Mouse (Mus musculus) natural killer cell, adult 2 months (primary cell): ENCODE measurements around the gene Vmn2r9.
"Not testable (repeated sequence)": the region's sequence is repeated elsewhere in the genome, so short reads cannot be mapped to it uniquely, and the experiment has no call there.

Experiments used
- DNase-seq, 2 experiments: peaks; one replicate each; pipeline ENCODE4 v3.0.0; 2022; ENCODE audit warnings: low spot score in 2 of 2

Gene Vmn2r9

DNA sequence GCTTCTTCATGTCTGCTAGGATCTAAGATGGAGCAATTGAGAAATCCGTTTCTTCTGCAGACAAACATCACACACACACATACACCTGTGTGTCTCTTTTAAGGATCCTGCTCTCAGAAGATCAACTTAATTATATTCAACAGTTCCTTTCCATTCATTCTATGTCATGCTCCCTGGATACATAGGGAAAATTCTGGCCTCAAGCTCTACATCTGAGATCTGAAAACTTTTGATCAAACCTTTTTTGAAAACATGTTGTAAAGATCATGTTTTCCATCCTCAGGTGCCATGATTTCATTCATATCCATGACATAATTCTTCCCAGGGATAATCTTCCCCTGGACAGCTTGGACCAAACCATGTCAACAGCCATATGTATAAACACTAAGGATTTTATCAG, at the start of gene Vmn2r9:
Vmn2r9 (minus strand) TSS at position 101 of the 400 bp plus-strand sequence.
- DNase-seq, result not testable (repeated sequence)

DNA sequence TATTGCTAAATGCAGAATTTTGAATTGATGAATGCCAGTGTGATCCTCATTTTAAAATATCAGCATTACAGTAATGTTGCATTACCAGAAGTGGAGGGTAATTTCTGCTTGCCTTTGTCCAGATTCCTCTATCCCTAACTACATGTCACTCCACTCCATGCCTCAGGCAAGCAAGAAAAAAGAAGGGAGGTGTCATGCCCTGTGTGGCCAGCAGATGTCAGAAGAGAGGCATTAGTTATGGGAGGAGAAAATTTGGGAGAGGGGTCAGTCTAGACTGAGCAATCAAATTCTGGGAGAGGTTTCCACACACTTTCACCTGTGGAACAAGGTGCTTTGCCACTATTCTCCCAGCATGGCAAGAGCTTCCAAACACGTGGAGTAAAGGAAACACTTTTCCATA, 14.3 kb upstream of the Vmn2r9 start:
- not testable (repeated sequence) for DNase-seq

DNA sequence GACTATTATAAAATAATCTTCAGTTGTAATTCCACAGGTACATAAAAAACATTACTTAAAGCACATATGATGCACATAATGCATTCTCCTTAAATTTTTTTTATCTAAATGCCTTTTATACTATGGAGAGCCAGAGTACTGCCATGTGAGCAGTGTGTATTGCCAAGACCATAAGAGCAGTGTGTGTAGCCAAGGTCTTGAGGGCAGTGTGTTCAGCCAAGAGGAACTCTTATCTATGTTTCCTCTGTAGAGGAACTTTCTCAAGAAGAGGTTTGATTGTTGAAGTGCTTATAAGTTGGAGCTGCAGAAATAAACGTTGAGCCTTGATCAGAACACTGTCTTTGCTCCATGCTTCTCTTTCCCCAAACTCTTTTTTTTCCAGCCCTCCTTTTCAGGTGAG, 2.9 kb downstream of the Vmn2r9 start:
- DNase-seq, result no peak

DNA sequence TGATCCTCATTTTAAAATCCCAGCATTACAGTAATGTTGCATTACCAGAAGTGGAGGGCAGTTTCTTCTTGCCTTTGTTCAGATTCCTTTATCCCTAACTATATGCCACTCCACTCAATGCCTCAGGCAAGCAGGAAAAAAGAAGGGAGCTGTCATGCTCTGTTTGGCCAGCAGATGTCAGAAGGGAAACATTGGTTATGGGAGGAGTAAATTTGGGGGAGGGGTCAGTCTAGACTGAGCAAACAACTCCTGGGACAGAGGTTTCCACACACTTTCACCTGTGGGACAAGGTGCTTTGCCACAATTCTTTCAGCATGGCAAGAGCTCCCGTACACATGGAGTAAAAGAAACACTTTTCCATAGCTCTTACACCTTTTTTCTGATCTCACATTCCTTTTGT, 16.2 kb downstream of the Vmn2r9 start:
- DNase-seq, result no peak

DNA sequence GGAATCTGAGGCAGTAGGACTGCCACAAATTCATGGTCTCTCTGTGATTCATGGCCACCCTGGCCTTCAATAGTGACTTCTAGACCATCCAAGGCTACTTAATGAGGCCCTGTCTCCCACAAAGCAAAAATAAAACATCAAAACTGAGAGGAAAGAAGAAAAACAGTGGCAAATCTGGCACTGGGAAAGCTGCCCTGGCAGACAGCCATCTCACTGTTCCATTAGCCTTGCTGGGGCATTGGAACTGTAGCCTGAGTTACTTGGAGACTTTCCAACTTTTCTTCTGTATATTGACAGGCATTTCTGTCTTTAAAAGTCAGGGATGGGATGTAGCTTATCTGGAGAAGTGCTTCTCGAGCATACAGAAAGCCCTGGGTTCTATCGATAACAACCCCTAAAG, 29.1 kb downstream of the Vmn2r9 start:
- no peak for DNase-seq

DNA sequence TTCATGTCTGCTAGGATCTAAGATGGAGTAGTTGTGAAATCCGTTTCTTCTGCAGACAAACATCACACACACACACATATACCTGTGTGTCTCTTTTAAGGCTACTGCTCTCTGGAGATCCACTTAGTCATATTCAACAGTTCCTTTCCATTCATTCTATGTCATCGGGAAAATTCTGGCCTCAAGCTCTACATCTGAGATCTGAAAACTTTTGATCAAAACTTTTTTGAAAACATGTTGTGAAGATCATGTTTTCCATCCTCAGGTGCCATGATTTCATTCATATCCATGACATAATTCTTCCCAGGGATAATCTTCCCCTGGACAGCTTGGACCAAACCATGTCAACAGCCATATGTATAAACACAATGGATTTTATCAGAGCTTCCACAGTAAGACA, 43.7 kb downstream of the Vmn2r9 start, which contains the start of gene Vmn2r8:
Vmn2r8 (minus strand) TSS at position 101 of the 400 bp plus-strand sequence.
- not testable (repeated sequence) for DNase-seq

DNA sequence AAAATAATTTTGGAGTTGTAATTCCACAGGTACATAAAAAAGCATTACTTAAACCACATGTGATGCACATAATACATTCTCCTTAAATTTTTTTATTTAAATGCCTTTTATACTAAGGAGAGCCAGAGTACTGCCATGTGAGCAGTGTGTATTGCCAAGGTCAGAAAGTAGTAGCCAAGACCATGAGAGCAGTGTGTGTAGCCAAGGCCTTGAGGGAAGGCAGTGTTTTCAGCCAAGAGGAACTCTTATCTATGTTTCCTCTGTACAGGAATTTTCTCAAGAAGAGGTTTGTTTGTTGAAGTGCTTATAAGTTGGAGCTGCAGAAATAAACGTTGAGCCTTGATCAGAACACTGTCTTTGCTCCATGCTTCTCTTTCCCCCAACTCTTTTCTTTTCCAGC, 48.8 kb downstream of the Vmn2r9 start:
- no peak for DNase-seq

DNA sequence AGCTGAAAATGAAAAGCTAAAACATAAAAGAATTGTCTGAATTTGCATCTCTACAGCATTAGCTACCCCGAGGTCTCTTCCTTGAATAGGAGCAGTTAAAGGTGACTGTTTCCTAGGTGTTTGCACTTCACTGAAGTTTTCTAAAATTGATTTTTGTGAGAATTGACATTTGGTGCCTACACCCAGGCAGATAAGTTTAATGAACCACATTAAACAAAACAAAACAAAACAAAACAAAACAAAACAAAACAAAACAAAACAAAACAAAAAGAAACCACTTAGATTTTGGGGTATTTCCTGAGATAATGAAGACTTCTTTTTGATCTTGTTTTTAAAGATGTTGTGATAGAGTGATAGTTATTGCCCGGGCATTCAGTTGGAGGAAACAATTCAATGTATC, 57.1 kb downstream of the Vmn2r9 start, which contains the start of gene Tmed11:
Tmed11 (minus strand) TSS at position 101 of the 400 bp plus-strand sequence.
- DNase-seq, result not testable (repeated sequence)

DNA sequence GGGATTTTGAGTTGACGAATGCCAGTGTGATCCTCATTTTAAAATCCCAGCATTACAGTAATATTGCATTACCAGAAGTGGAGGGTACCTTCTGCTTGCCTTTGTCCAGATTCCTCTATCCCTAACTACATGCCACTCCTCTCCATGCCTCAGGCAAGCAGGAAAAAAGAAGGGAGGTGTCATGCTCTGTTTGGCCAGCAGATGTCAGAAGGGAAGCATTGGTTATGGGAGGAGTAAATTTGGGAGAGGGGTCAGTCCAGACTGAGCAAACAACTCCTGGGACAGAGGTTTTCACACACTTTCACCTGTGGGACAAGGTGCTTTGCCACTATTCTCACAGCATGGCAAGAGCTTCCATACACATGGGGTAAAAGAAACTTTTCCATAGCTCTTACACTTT, 62.0 kb downstream of the Vmn2r9 start:
- not testable (repeated sequence) for DNase-seq
